Mouse (Mus musculus): ENCODE results near the gene Rundc3b.

- no peak for TF ChIP-seq CTCF (IDR thresholded peaks at IDR 0.05; ENCODE audit: low read depth)
- no peak for TF ChIP-seq EP300 (IDR thresholded peaks at IDR 0.05; ENCODE audit: low read depth)
Observed at GRCm38 (mm10) chr5:8648774-8649173, 26.0 kb upstream of the Rundc3b start.
